ENCODE assay signal across 17 mouse cellular contexts in the genomic region with DNA sequence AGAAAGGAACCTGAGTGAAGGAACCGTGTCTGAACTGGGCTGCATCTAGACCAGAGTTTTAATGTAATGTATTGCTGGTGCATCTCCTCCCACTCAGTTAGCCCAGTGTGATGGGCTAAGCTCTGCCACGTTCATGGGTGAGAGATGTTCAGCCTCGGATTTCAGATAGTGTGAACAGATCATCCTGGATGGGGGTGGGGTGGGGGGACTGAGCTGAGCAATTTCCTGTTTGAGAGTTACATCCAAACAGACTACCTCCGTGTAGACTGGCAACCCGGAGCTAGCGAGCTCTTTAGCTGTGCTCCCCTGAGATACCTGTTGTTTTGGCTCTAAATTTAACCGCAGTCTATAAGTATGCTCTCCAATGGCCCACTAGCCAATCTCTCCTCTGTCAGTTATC. TPM values are rescaled to one million over a fixed set of nuclear protein-coding genes. Genes with fewer than 3 reads are reported as not detected.
DNase-seq lines count a peak whose midpoint lies in the region; ATAC-seq and TF ChIP-seq lines count a peak whose summit lies in the region.
"Had no signal": no experiment of that assay in that cellular context is flagged by ENCODE, and none has a peak within 500 bp of the region (broad histone marks: within the 10 kb centered on the region; RNA-seq: fewer than 3 reads in every experiment).

No protein-coding gene starts in this region.

- 45% methylated on average over 7 of the region's 7 CpGs for WGBS in limb, embryonic 11.5 days
- WGBS in limb, embryonic 10.5 days, result 52% methylated on average over 7 of the region's 7 CpGs

- 0 out of 2 replicates have a peak overlapping the region, but pooled peaks have one; percentile 4 for H3K27ac ChIP-seq in limb, embryonic 11.5 days (replicated peaks; ENCODE audit: low read depth, low read length)
- no peak overlapping the region for H3K27ac ChIP-seq in limb, embryonic 10.5 days
- H3K27ac ChIP-seq in CH12.LX (ENCODE audit: insufficient read depth, low read depth), result no peak overlapping the region
- H3K27ac ChIP-seq: forebrain, embryonic 13.5 days; hindbrain, embryonic 15.5 days; lung, embryonic 15.5 days; macrophage had no signal

- no peak for TF ChIP-seq EP300 in CH12.LX (IDR thresholded peaks at IDR 0.05; ENCODE audit: low read length)

- H3K79me2 ChIP-seq in CH12.LX (replicated peaks; ENCODE audit: control insufficient read depth, extremely low read depth, insufficient read depth, poor library complexity, severe bottlenecking), result no peaks in the 10 kb centered on the region

- in situ Hi-C loops in CH12.LX (cut with MboI; ENCODE audit: low pct_ligation_motif_present, low pct_unique_long_range_greater_than_20kb, low sequenced_read_pairs), result loop anchor here (5.0 kb wide), 1 partner anchor 55 kb away; the partner anchor contains the start of gene Snx20

- H3K9me3 ChIP-seq in limb, embryonic 11.5 days (ENCODE audit: control insufficient read depth, low read length), result no peaks in the 10 kb centered on the region
- no peaks in the 10 kb centered on the region for H3K9me3 ChIP-seq in limb, embryonic 10.5 days (replicated peaks)
- no peaks in the 10 kb centered on the region for H3K9me3 ChIP-seq in CH12.LX (replicated peaks; ENCODE audit: low read length)
- H3K9me3 ChIP-seq: forebrain, embryonic 13.5 days; hindbrain, embryonic 15.5 days; lung, embryonic 15.5 days had no signal

- ATAC-seq in limb, embryonic 11.5 days (ENCODE audit: insufficient number of reproducible peaks, low FRiP score, low TSS enrichment, low read depth), result no peak
- ATAC-seq: forebrain, embryonic 13.5 days had no signal

- TF ChIP-seq CTCF in CH12.LX (conservative IDR thresholded peaks at IDR 0.05 in 1 of 2, IDR thresholded peaks at IDR 0.05 in 1 of 2; ENCODE audit: low read depth in 2 of 2, low read length in 2 of 2), result no peak

- no peak for DNase-seq in limb, embryonic 11.5 days (ENCODE audit: low spot score)
- DNase-seq in limb, embryonic 10.5 days (ENCODE audit: low spot score), result no peak
- no peak for DNase-seq in CH12.LX (ENCODE audit: extremely low read depth)
- DNase-seq in naive thymus-derived CD4-positive, alpha-beta T cell, adult 2 months (ENCODE audit: low read depth), result peak; percentile 83
- DNase-seq in thymus, postnatal 36 days, result peak; percentile 52 to 59
- no peak for DNase-seq in cerebellum, postnatal 10 days
- no peak for DNase-seq in frontal cortex, postnatal 25 days (ENCODE audit: low spot score in 2 of 2)
- DNase-seq: adrenal gland, postnatal 10 days; cerebellum, adult 11 months; cerebellum, postnatal 25 days; kidney, adult 18-20 months; kidney, postnatal 25 days; midbrain, embryonic 14.5 days had no signal

- TF ChIP-seq POLR2A in CH12.LX (IDR thresholded peaks at IDR 0.05; ENCODE audit: low read depth, low read length), result no peak

- H3K9ac ChIP-seq in limb, embryonic 11.5 days (ENCODE audit: low read length), result no peak overlapping the region
- H3K9ac ChIP-seq in CH12.LX (ENCODE audit: insufficient read depth, low read depth), result no peak overlapping the region
- H3K9ac ChIP-seq: forebrain, embryonic 13.5 days; hindbrain, embryonic 15.5 days; lung, embryonic 15.5 days had no signal

- no peaks in the 10 kb centered on the region for H3K36me3 ChIP-seq in limb, embryonic 11.5 days (ENCODE audit: control insufficient read depth, insufficient read depth, low read length)
- H3K36me3 ChIP-seq in limb, embryonic 10.5 days, result no peaks in the 10 kb centered on the region
- peaks cover 9 to 25% of the 10 kb centered on the region in 2 experiments for H3K36me3 ChIP-seq in CH12.LX (replicated peaks in 1 of 2; ENCODE audit: control insufficient read depth in 1 of 2, insufficient read depth in 1 of 2, low read length in 1 of 2)
- H3K36me3 ChIP-seq: hindbrain, embryonic 15.5 days; lung, embryonic 15.5 days had no signal

- dilution Hi-C loops in CH12.LX (cut with MboI; ENCODE audit: extremely low pct_ligation_motif_present, extremely low pct_unique_long_range_greater_than_20kb, low sequenced_read_pairs), result no loop called here

- TF ChIP-seq RAD21 in CH12.LX (IDR thresholded peaks at IDR 0.05; ENCODE audit: low read depth, low read length), result no peak

- no peaks in the 10 kb centered on the region for H3K27me3 ChIP-seq in limb, embryonic 11.5 days (ENCODE audit: control insufficient read depth, insufficient read depth, low read length)
- H3K27me3 ChIP-seq in limb, embryonic 10.5 days (ENCODE audit: low read depth, poor library complexity, severe bottlenecking), result no peaks in the 10 kb centered on the region
- no peaks in the 10 kb centered on the region for H3K27me3 ChIP-seq in CH12.LX (replicated peaks)
- H3K27me3 ChIP-seq: lung, embryonic 15.5 days had no signal

- H3K4me2 ChIP-seq in limb, embryonic 11.5 days (ENCODE audit: low read depth, severe bottlenecking), result no peak overlapping the region
- H3K4me2 ChIP-seq in CH12.LX (ENCODE audit: insufficient read depth, low read depth, poor library complexity, severe bottlenecking), result peak overlapping the region; percentile 47
- H3K4me2 ChIP-seq: forebrain, embryonic 13.5 days; hindbrain, embryonic 15.5 days; lung, embryonic 15.5 days had no signal

- peaks cover 9% of the 10 kb centered on the region; the same call in 1 of the 2 replicates for H3K4me1 ChIP-seq in limb, embryonic 11.5 days (ENCODE audit: control insufficient read depth, insufficient read depth, low read length)
- H3K4me1 ChIP-seq in limb, embryonic 10.5 days, result peaks cover 34% of the 10 kb centered on the region
- peaks cover 6 to 41% of the 10 kb centered on the region in 2 experiments for H3K4me1 ChIP-seq in CH12.LX (ENCODE audit: control insufficient read depth in 1 of 2, insufficient read depth in 2 of 2)

- no peak overlapping the region for H3K4me3 ChIP-seq in limb, embryonic 11.5 days (ENCODE audit: low read depth, low read length)
- no peak overlapping the region for H3K4me3 ChIP-seq in limb, embryonic 10.5 days
- no peak overlapping the region for H3K4me3 ChIP-seq in CH12.LX (replicated peaks in 1 of 3; ENCODE audit: low read depth in 2 of 3, low read length in 2 of 3, poor library complexity in 1 of 3)
- H3K4me3 ChIP-seq: forebrain, embryonic 13.5 days; hindbrain, embryonic 15.5 days; lung, embryonic 15.5 days had no signal

TF ChIP-seq in CH12.LX, 34 proteins besides CTCF, POLR2A, EP300 and RAD21:
- TF ChIP-seq ZC3H11A (IDR thresholded peaks at IDR 0.05; ENCODE audit: low read depth, low read length) (no peak), RCOR1 (conservative IDR thresholded peaks at IDR 0.05; ENCODE audit: low read depth, low read length) (no peak), MEF2A (IDR thresholded peaks at IDR 0.05; ENCODE audit: borderline replicate concordance, low read depth, low read length) (no peak), ZKSCAN1 (IDR thresholded peaks at IDR 0.05; ENCODE audit: borderline replicate concordance, low read depth, low read length) (no peak), CHD2 (IDR thresholded peaks at IDR 0.05; ENCODE audit: low read length) (peak; percentile 23; the same call in 1 of the 2 replicates), SMC3 (IDR thresholded peaks at IDR 0.05; ENCODE audit: low read depth, low read length) (no peak)

RNA-seq across cellular contexts. Expression of gene Cyld, which starts 4.9 kb away (rescaled TPM):
- polyA plus RNA-seq in limb, embryonic 11.5 days (2014; fragmentation: Nextera tagmentation; extraction: Ambion mirVana), result 13.5 and 17.3 TPM in 2 replicates
- 8.2 and 13.4 TPM in 2 replicates for polyA plus RNA-seq in limb, embryonic 10.5 days (2016; fragmentation: Nextera tagmentation; extraction: Ambion mirVana)
- 19.4 and 20.2 TPM in 2 replicates for total RNA-seq in CH12.LX (2012; rRNA removed)
- total RNA-seq in CH12.LX (2014; rRNA removed), result 29.4 and 32.5 TPM in 2 replicates
- 22.0 and 22.1 TPM in 2 replicates for polyA plus RNA-seq in CH12.LX (2012; ENCODE audit: insufficient read length, low read depth)

RNA-seq across cellular contexts. Expression of gene Nod2, which starts 44.8 kb away (rescaled TPM):
- 0.23 and 0.29 TPM in 2 replicates for polyA plus RNA-seq in limb, embryonic 11.5 days (2014; fragmentation: Nextera tagmentation; extraction: Ambion mirVana)
- 0.10 and 0.18 TPM in 2 replicates for polyA plus RNA-seq in limb, embryonic 10.5 days (2016; fragmentation: Nextera tagmentation; extraction: Ambion mirVana)
- total RNA-seq in CH12.LX (2012; rRNA removed) (10.9 and 11.7 TPM in 2 replicates), CH12.LX (2014; rRNA removed) (3.5 and 4.3 TPM in 2 replicates)
- 7.5 and 7.7 TPM in 2 replicates for polyA plus RNA-seq in CH12.LX (2012; ENCODE audit: insufficient read length, low read depth)
- polyA plus RNA-seq: hindbrain, embryonic 15.5 days had no signal

RNA-seq across cellular contexts. Expression of gene Snx20, which starts 56.0 kb away (rescaled TPM):
- polyA plus RNA-seq in limb, embryonic 11.5 days (2014; fragmentation: Nextera tagmentation; extraction: Ambion mirVana), result 1.2 and 1.5 TPM in 2 replicates
- 0.31 and 0.63 TPM in 2 replicates for polyA plus RNA-seq in limb, embryonic 10.5 days (2016; fragmentation: Nextera tagmentation; extraction: Ambion mirVana)
- total RNA-seq in CH12.LX (2012; rRNA removed) (112 and 117 TPM in 2 replicates), CH12.LX (2014; rRNA removed) (69.1 and 69.9 TPM in 2 replicates)
- polyA plus RNA-seq in CH12.LX (2012; ENCODE audit: insufficient read length, low read depth), result 93.1 and 105 TPM in 2 replicates

Comparison
In these comparisons a context has a peak if more than half of its experiments do, and no peak if none do; other contexts are left out.
1. DNase-seq: peak in naive thymus-derived CD4-positive, alpha-beta T cell, adult 2 months (single experiment) and thymus, postnatal 36 days (2 of 2); none in limb, embryonic 11.5 days (single experiment), limb, embryonic 10.5 days (single experiment), CH12.LX (single experiment), cerebellum, postnatal 10 days (0 of 2) and frontal cortex, postnatal 25 days (0 of 2).
2. RNA of gene Snx20, which starts 56.0 kb away (polyA plus RNA-seq): 93.1 to 105 TPM in CH12.LX; 1.2 to 1.5 TPM in limb, embryonic 11.5 days and 0.31 to 0.63 TPM in limb, embryonic 10.5 days; every median in the first group is over 10 times any median in the second.